Mouse (Mus musculus): ENCODE measurements at regions not wholly inside any gene's neighbourhood (a gene's known extent, or its start where the extent isn't known, plus 50 kb on each side); places are given as distances from the start of the nearest gene placed in this dataset.

DNA sequence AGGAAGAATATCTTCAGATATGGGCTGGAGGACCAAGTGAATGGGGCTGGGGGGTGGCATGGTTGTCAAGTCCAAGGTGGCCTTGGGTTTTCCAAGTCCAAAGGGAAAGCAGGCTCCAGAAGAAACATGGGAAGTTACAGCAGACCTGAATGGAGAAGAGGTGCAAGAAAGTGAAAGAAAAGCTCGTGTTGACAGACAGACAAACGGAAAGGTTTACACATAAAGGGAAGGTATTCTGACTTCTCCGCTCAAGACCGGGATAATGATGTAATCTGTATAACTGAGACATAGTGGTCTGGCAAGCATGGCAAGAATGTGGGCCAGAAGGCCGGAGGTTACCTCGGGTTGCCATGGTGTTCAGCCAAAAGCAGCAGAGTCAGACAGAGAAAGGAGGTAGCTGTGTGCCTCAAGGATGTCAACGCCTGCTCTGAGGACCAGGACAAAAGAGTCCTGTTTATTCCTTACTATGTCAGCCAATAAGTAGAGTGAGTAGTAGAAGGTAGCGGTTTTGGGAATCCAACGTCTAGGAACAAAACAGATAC, 50.8 kb upstream of the Elk3 start:
- Histone ChIP-seq H3K4me1 (ENCODE audit: control insufficient read depth, insufficient read depth, low read length) (no peaks in the 10 kb centered on the region), H3K27ac (ENCODE audit: low read length) (no peak overlapping the region), H3K27me3 (ENCODE audit: control insufficient read depth, insufficient read depth, low read depth, low read length) (no peaks in the 10 kb centered on the region), H3K4me3 (ENCODE audit: low read depth, low read length) (no peak overlapping the region), H3K9me3 (replicated peaks; ENCODE audit: control insufficient read depth, low read length, poor library complexity, severe bottlenecking) (no peaks in the 10 kb centered on the region), H3K4me2 (ENCODE audit: low read length) (no peak overlapping the region), H3K9ac (ENCODE audit: low read depth, low read length) (no peak overlapping the region), H3K36me3 (ENCODE audit: control insufficient read depth, insufficient read depth, low read length) (no peaks in the 10 kb centered on the region)
- WGBS, result 81% methylated on average over 9 of the region's 9 CpGs
- ATAC-seq, result no peak

DNA sequence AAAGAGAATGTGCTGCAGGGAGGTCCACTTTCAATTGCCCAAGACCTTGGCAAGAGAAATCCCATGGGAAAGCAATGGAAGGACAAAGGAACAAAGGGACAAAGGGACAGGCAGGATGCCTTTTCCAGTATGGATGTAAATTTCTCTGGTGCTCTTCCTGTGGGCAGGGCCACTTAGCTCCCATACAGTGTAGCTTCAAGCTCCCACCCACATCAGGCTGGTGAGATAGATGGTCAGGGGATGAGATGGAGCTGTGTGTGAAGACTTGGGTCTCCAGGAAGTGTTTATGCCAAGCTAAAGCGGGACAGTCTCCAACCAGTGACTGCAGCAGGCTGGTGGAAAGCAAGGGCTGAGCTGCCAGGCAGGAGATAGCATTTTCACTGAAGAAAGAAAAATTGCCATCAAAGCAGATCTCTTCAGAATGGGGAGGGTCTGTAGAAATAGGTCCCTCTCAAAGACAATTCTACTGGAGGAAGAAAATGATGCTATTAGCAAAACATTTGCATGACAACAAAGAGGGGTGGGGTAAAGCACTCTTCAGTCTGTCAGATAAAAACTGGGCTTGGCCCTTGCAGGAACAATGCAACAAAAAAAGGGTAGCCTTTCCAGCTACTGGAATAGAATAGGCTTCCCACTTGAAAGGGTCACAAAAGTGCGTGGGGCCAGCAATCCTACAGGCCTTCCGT, 53.3 kb upstream of the Elk3 start:
- Histone ChIP-seq H3K9me3 (replicated peaks; ENCODE audit: control insufficient read depth, low read length, poor library complexity, severe bottlenecking) (no peaks in the 10 kb centered on the region), H3K4me1 (ENCODE audit: control insufficient read depth, insufficient read depth, low read length) (no peaks in the 10 kb centered on the region), H3K27ac (ENCODE audit: low read length) (no peak overlapping the region), H3K36me3 (ENCODE audit: control insufficient read depth, insufficient read depth, low read length) (no peaks in the 10 kb centered on the region), H3K9ac (ENCODE audit: low read depth, low read length) (no peak overlapping the region), H3K4me3 (ENCODE audit: low read depth, low read length) (no peak overlapping the region), H3K27me3 (ENCODE audit: control insufficient read depth, insufficient read depth, low read depth, low read length) (no peaks in the 10 kb centered on the region), H3K4me2 (ENCODE audit: low read length) (no peak overlapping the region)
- no peak for ATAC-seq
- 49% methylated on average over 3 of the region's 3 CpGs for WGBS

DNA sequence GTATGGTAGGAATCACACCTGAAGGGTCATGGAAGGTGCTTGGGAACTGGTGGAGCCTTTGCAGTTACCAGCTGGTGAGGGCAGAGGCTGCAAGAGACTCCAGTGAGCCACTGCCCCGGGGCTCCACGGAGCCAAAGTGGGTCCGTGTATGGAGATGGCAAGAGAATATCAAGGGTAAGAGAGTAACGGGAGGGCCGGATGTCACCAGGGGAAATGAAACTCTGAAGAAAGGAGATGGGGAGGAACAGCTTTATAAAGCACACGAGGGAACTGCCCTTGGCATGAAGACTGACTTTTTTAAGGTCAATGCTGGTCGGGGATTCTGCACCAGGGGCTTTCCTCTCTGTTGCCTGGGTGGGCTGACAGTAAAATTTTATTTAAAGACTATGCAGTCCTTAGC, 53.9 kb upstream of the Elk3 start:
- Histone ChIP-seq H3K4me2 (ENCODE audit: low read length) (no peak overlapping the region), H3K9ac (ENCODE audit: low read depth, low read length) (no peak overlapping the region), H3K27ac (ENCODE audit: low read length) (no peak overlapping the region), H3K27me3 (ENCODE audit: control insufficient read depth, insufficient read depth, low read depth, low read length) (no peaks in the 10 kb centered on the region), H3K9me3 (replicated peaks; ENCODE audit: control insufficient read depth, low read length, poor library complexity, severe bottlenecking) (no peaks in the 10 kb centered on the region), H3K36me3 (ENCODE audit: control insufficient read depth, insufficient read depth, low read length) (no peaks in the 10 kb centered on the region), H3K4me3 (ENCODE audit: low read depth, low read length) (no peak overlapping the region), H3K4me1 (ENCODE audit: control insufficient read depth, insufficient read depth, low read length) (no peaks in the 10 kb centered on the region)
- 81% methylated on average over 7 of the region's 7 CpGs for WGBS
- ATAC-seq, result no peak

DNA sequence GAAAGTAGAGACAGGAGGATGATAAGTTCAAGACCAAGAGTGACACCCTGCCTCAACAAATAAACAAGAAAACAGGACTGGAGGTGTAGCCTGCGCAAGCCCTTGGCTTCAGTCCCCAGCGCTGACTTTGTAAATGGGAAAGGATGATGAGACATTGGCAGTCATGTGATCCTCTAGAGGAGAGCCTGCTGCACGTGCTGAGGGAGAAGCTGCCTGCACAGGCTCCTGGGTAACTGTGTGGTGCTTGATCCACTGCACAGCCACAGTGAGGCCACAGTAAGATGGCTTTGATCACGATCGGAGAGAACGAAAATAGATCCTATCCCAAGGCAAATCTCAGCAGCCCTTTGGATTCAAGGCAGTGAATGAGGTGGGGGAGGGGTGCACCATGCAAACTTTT, 54.4 kb upstream of the Elk3 start:
- ATAC-seq, result no peak
- H3K9me3 ChIP-seq (replicated peaks; ENCODE audit: control insufficient read depth, low read length, poor library complexity, severe bottlenecking), result no peaks in the 10 kb centered on the region
- H3K36me3 ChIP-seq (ENCODE audit: control insufficient read depth, insufficient read depth, low read length), result no peaks in the 10 kb centered on the region
- no peak overlapping the region for H3K27ac ChIP-seq (ENCODE audit: low read length)
- 55% methylated on average over 6 of the region's 6 CpGs for WGBS
- H3K4me2 ChIP-seq (ENCODE audit: low read length), result no peak overlapping the region
- H3K9ac ChIP-seq (ENCODE audit: low read depth, low read length), result no peak overlapping the region
- no peaks in the 10 kb centered on the region for H3K4me1 ChIP-seq (ENCODE audit: control insufficient read depth, insufficient read depth, low read length)
- H3K4me3 ChIP-seq (ENCODE audit: low read depth, low read length), result no peak overlapping the region
- no peaks in the 10 kb centered on the region for H3K27me3 ChIP-seq (ENCODE audit: control insufficient read depth, insufficient read depth, low read depth, low read length)

DNA sequence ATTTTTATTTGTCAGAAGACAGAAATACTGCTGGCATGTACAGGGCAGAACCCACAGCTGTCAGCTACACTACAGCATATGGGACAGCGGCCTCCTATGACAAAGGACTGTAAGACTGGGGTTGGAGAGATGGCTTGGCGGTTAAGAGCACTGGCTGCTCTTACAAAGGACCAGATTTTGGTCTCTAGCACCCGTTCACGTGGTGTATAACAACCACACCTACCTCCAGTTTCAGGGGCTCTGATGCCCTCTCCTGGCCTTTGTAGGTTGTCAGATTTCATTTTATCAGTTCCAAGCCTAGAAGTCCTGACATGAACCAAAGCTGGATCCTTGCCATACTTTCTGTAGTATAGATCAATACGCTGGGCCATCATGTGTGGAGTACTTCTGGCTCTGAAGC, 54.9 kb upstream of the Elk3 start:
- ATAC-seq, result no peak
- no peak overlapping the region for H3K27ac ChIP-seq (ENCODE audit: low read length)
- 84% methylated on average over 5 of the region's 5 CpGs for WGBS

DNA sequence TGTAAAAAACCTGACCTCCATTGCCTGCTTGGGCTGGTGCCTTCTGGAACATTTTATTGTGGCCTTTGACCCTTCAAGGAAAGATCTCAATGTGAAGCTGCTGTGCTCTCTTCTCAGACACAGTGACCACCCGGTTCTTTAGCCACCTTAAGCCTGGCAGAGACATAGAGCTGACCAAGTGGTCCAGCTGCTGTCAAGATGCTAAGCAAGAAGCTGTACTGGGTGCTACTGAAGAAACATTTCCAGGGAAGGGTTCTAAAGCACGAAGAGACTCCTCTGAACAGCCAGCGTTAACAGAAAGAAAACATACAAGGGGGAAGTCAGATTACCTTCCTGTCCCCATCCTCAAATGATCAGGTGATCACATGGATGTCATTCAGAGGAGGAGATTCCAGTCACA, 58.8 kb upstream of the Elk3 start:
- no peak overlapping the region for H3K4me2 ChIP-seq (ENCODE audit: low read length)
- no peak overlapping the region for H3K4me3 ChIP-seq (ENCODE audit: low read depth, low read length)
- 70% methylated on average over 3 of the region's 3 CpGs for WGBS
- H3K36me3 ChIP-seq (ENCODE audit: control insufficient read depth, insufficient read depth, low read length), result no peaks in the 10 kb centered on the region
- no peaks in the 10 kb centered on the region for H3K9me3 ChIP-seq (replicated peaks; ENCODE audit: control insufficient read depth, low read length, poor library complexity, severe bottlenecking)
- H3K27me3 ChIP-seq (ENCODE audit: control insufficient read depth, insufficient read depth, low read depth, low read length), result no peaks in the 10 kb centered on the region
- no peak for ATAC-seq
- no peak overlapping the region for H3K27ac ChIP-seq (ENCODE audit: low read length)
- H3K9ac ChIP-seq (ENCODE audit: low read depth, low read length), result no peak overlapping the region
- H3K4me1 ChIP-seq (ENCODE audit: control insufficient read depth, insufficient read depth, low read length), result no peaks in the 10 kb centered on the region

More for the DNA sequence above, 54.9 kb upstream of the Elk3 start:
- Histone ChIP-seq H3K4me2 (ENCODE audit: low read length) (no peak overlapping the region), H3K36me3 (ENCODE audit: control insufficient read depth, insufficient read depth, low read length) (no peaks in the 10 kb centered on the region), H3K27me3 (ENCODE audit: control insufficient read depth, insufficient read depth, low read depth, low read length) (no peaks in the 10 kb centered on the region), H3K4me1 (ENCODE audit: control insufficient read depth, insufficient read depth, low read length) (no peaks in the 10 kb centered on the region), H3K9me3 (replicated peaks; ENCODE audit: control insufficient read depth, low read length, poor library complexity, severe bottlenecking) (no peaks in the 10 kb centered on the region), H3K4me3 (ENCODE audit: low read depth, low read length) (no peak overlapping the region), H3K9ac (ENCODE audit: low read depth, low read length) (no peak overlapping the region)

DNA sequence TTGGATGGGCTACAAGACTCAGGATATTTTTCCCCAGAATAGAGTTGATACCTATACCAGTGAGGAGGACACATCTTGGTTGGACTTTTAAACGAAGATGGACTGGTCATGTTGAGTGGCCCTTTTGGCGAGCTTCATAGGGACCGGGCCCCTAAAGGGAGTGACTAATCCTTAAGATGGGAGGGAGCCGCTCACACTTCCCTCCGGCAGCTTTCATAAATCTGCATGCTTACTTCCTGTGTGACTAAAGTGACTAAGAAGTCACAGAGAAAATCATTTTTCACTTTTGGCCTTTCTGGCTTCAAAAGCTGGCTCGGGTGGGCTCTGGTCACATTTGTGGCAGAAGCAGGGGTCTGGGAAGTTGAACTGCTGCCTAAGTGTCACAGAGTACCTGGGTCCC, 59.4 kb upstream of the Elk3 start:
- no peak overlapping the region for H3K9ac ChIP-seq (ENCODE audit: low read depth, low read length)
- WGBS, result 81% methylated on average over 6 of the region's 6 CpGs
- no peaks in the 10 kb centered on the region for H3K9me3 ChIP-seq (replicated peaks; ENCODE audit: control insufficient read depth, low read length, poor library complexity, severe bottlenecking)
- H3K36me3 ChIP-seq (ENCODE audit: control insufficient read depth, insufficient read depth, low read length), result no peaks in the 10 kb centered on the region
- no peak for ATAC-seq
- no peak overlapping the region for H3K27ac ChIP-seq (ENCODE audit: low read length)
- H3K4me3 ChIP-seq (ENCODE audit: low read depth, low read length), result no peak overlapping the region
- no peak overlapping the region for H3K4me2 ChIP-seq (ENCODE audit: low read length)
- peaks cover 3% of the 10 kb centered on the region; the same call in 1 of the 2 replicates for H3K4me1 ChIP-seq (ENCODE audit: control insufficient read depth, insufficient read depth, low read length)
- no peaks in the 10 kb centered on the region for H3K27me3 ChIP-seq (ENCODE audit: control insufficient read depth, insufficient read depth, low read depth, low read length)

DNA sequence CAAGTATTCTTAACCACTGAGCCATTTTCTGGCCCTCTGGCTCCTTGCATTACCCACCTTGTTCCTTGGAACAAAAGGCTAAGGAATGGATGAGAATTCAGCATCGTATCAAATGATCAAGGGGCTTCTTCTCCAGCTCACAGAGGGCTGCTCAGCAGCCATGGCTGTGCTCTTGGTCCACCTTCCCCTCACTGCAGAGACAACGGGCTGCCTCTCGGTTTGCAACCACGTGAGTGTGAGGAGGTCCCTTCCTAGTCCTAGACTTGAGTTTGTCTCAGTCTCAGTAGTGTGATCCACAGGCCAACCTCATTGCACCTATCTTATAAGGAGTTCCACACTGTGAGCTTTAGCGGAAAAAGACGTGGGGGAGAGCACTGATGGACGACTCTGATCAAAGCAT, 61.3 kb upstream of the Elk3 start:
- Histone ChIP-seq H3K9me3 (replicated peaks; ENCODE audit: control insufficient read depth, low read length, poor library complexity, severe bottlenecking) (no peaks in the 10 kb centered on the region), H3K36me3 (ENCODE audit: control insufficient read depth, insufficient read depth, low read length) (no peaks in the 10 kb centered on the region), H3K4me2 (ENCODE audit: low read length) (no peak overlapping the region), H3K9ac (ENCODE audit: low read depth, low read length) (no peak overlapping the region), H3K4me1 (ENCODE audit: control insufficient read depth, insufficient read depth, low read length) (peaks cover 3% of the 10 kb centered on the region; the same call in 1 of the 2 replicates), H3K27ac (ENCODE audit: low read length) (no peak overlapping the region), H3K4me3 (ENCODE audit: low read depth, low read length) (no peak overlapping the region), H3K27me3 (ENCODE audit: control insufficient read depth, insufficient read depth, low read depth, low read length) (no peaks in the 10 kb centered on the region)
- no peak for ATAC-seq
- WGBS, result 91% methylated on average over 7 of the region's 7 CpGs

DNA sequence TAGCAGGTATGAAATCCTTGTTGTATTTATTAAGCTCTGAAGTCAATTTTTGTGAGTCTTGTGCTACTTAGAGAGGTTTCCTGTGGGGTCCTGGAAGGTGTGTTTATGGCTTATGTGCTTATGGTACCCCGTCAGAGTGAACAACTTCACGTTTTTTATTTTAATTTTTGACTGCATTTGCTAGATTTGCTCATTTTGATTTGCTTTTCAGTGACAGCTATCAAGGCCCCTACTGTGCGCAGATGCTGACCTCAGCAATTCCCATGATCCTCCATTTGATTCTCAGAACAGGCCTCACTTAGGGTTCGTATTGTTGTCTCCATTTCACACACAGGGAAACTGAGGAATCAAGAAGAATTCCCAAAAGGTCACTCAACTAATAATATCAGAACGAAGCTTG, 62.3 kb upstream of the Elk3 start:
- Histone ChIP-seq H3K27ac (ENCODE audit: low read length) (no peak overlapping the region), H3K36me3 (ENCODE audit: control insufficient read depth, insufficient read depth, low read length) (no peaks in the 10 kb centered on the region), H3K4me2 (ENCODE audit: low read length) (no peak overlapping the region), H3K9me3 (replicated peaks; ENCODE audit: control insufficient read depth, low read length, poor library complexity, severe bottlenecking) (no peaks in the 10 kb centered on the region), H3K4me1 (ENCODE audit: control insufficient read depth, insufficient read depth, low read length) (peaks cover 3% of the 10 kb centered on the region; the same call in 1 of the 2 replicates), H3K4me3 (ENCODE audit: low read depth, low read length) (no peak overlapping the region), H3K27me3 (ENCODE audit: control insufficient read depth, insufficient read depth, low read depth, low read length) (no peaks in the 10 kb centered on the region), H3K9ac (ENCODE audit: low read depth, low read length) (no peak overlapping the region)
- 86% methylated on average over 5 of the region's 5 CpGs for WGBS
- ATAC-seq, result no peak

Measured in midbrain, embryonic 16.5 days (tissue).